Mouse (Mus musculus): ENCODE measurements around the gene Trim41. TPM values are rescaled to one million over a fixed set of nuclear protein-coding genes. Genes with fewer than 3 reads are reported as not detected.

Gene Trim41
- polyA plus RNA-seq, 1 experiment, result 95.5 TPM

DNA sequence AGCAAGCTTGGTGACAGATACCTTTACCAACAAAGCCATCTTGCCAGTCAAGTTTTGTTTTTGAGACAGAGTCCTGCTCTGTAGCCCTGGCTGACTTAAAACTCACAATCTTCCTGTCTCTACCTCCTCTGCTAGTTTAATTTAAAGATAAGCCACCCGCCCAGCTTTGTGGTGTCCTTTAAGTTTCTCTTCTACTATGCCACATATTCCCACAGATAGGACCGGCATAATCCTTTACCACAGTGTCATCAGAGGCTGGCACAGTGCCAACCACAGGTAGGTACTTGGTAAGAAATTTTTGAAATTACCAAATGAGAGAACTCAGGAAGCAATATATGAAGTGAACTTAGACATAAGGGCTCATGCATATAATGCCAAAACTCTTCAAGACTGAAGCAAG, 7.0 kb downstream of the Trim41 start:
- H3K27me3 ChIP-seq (ENCODE audit: control insufficient read depth, insufficient read depth, low read length), result no peaks in the 10 kb centered on the region
- H3K36me3 ChIP-seq (ENCODE audit: control insufficient read depth, insufficient read depth, low read length), result peaks cover 5% of the 10 kb centered on the region
- no peak overlapping the region for H3K4me3 ChIP-seq (ENCODE audit: control insufficient read depth, low read depth, low read length)
- no peaks in the 10 kb centered on the region; the same call in 1 of the 2 replicates for H3K4me1 ChIP-seq (ENCODE audit: control insufficient read depth, insufficient read depth, low read length)
- TF ChIP-seq CTCF (IDR thresholded peaks at IDR 0.05; ENCODE audit: control insufficient read depth, insufficient read depth, insufficient replicate concordance, low read depth, low read length) (no peak), POLR2A (IDR thresholded peaks at IDR 0.05; ENCODE audit: control insufficient read depth, low read depth, low read length) (no peak)
- H3K27ac ChIP-seq (ENCODE audit: control insufficient read depth, insufficient read depth, low read depth, low read length), result no peak overlapping the region

DNA sequence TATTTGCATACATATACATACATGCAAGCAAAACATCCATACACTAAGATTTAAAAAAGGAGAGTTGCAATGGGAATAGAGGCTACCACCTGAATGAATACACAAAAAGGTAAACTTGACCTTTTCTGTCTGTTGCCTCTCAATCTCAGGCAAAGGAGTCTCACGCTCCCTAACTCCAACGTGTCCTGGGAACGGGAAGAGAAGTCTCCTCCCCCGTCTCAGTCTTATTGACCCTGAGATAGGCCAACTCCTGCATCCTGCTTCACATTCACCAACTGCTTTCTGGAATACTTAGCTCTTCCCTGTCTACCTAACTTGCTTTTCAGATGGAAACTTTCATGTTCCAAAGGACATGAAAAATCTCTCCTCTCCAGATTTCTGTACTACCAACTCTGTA, 7.7 kb downstream of the Trim41 start:
- Histone ChIP-seq H3K27me3 (ENCODE audit: control insufficient read depth, insufficient read depth, low read length) (no peaks in the 10 kb centered on the region), H3K4me1 (ENCODE audit: control insufficient read depth, insufficient read depth, low read length) (no peaks in the 10 kb centered on the region; the same call in 1 of the 2 replicates), H3K27ac (ENCODE audit: control insufficient read depth, insufficient read depth, low read depth, low read length) (no peak overlapping the region; the same call in 1 of the 2 replicates), H3K4me3 (ENCODE audit: control insufficient read depth, low read depth, low read length) (no peak overlapping the region), H3K36me3 (ENCODE audit: control insufficient read depth, insufficient read depth, low read length) (peaks cover 5% of the 10 kb centered on the region)
- TF ChIP-seq CTCF (IDR thresholded peaks at IDR 0.05; ENCODE audit: control insufficient read depth, insufficient read depth, insufficient replicate concordance, low read depth, low read length) (no peak), POLR2A (IDR thresholded peaks at IDR 0.05; ENCODE audit: control insufficient read depth, low read depth, low read length) (no peak)

DNA sequence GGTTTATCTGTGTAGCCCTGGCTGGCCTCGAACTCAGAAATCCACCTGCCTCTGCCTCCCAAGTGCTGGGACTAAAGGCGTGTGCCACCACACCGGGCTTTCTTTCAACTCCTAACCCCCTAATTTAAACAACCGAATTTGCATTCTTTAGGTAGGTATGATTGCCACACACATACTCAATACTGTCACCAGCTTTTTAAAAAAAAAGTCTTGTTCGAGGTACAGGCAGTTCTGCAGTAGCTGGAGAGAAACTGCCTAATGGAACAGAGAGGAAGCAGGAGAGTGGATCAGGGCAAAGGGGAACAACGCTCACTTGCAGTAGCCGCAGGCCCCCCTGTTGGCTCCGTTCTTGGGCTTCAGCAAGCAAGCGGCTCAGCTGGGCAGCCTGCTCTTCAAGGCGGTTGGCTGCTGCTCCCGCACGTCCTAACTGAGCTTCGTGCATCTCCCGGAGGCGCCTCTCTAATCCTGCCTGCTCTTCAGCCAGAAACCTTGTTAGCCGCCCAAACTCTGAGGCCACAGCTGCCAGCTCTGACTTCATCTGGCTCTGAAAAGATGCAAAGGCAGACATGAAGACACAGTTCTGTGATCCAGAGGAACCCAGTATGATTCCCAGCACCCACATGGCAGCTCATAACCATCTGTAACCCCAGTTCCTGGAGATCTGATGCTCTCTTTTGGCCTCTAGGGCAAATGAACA, 8.3 kb downstream of the Trim41 start:
- Histone ChIP-seq H3K27me3 (ENCODE audit: control insufficient read depth, insufficient read depth, low read length) (no peaks in the 10 kb centered on the region), H3K4me3 (ENCODE audit: control insufficient read depth, low read depth, low read length) (no peak overlapping the region), H3K27ac (ENCODE audit: control insufficient read depth, insufficient read depth, low read depth, low read length) (no peak overlapping the region)

DNA sequence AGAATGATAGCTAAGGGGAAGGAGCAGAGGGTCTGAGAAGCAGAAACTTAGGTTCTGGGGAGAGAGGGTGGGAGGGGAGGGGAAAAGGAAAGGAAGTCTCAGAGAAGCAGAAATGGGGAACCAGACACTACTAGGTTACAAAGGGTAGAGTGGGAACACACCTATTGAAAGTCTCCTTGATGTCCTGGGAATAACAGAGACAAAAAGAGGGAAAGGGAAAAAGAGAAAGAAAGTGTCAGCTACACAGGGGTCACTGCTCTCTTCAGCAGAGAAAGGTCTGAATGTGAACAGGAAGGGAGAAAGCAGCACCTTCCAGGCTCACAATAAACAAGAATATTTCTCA, 8.9 kb downstream of the Trim41 start:
- H3K4me3 ChIP-seq (ENCODE audit: control insufficient read depth, low read depth, low read length), result no peak overlapping the region
- H3K36me3 ChIP-seq (ENCODE audit: control insufficient read depth, insufficient read depth, low read length), result peaks cover 6% of the 10 kb centered on the region
- H3K27ac ChIP-seq (ENCODE audit: control insufficient read depth, insufficient read depth, low read depth, low read length), result no peak overlapping the region
- no peaks in the 10 kb centered on the region; the same call in 1 of the 2 replicates for H3K4me1 ChIP-seq (ENCODE audit: control insufficient read depth, insufficient read depth, low read length)
- TF ChIP-seq POLR2A (IDR thresholded peaks at IDR 0.05; ENCODE audit: control insufficient read depth, low read depth, low read length), result no peak
- TF ChIP-seq CTCF (IDR thresholded peaks at IDR 0.05; ENCODE audit: control insufficient read depth, insufficient read depth, insufficient replicate concordance, low read depth, low read length), result no peak
- no peaks in the 10 kb centered on the region for H3K27me3 ChIP-seq (ENCODE audit: control insufficient read depth, insufficient read depth, low read length)

More for the DNA sequence above, 8.3 kb downstream of the Trim41 start:
- TF ChIP-seq CTCF (IDR thresholded peaks at IDR 0.05; ENCODE audit: control insufficient read depth, insufficient read depth, insufficient replicate concordance, low read depth, low read length), result no peak
- no peak for TF ChIP-seq POLR2A (IDR thresholded peaks at IDR 0.05; ENCODE audit: control insufficient read depth, low read depth, low read length)
- Histone ChIP-seq H3K36me3 (ENCODE audit: control insufficient read depth, insufficient read depth, low read length) (peaks cover 6% of the 10 kb centered on the region), H3K4me1 (ENCODE audit: control insufficient read depth, insufficient read depth, low read length) (no peaks in the 10 kb centered on the region; the same call in 1 of the 2 replicates)

DNA sequence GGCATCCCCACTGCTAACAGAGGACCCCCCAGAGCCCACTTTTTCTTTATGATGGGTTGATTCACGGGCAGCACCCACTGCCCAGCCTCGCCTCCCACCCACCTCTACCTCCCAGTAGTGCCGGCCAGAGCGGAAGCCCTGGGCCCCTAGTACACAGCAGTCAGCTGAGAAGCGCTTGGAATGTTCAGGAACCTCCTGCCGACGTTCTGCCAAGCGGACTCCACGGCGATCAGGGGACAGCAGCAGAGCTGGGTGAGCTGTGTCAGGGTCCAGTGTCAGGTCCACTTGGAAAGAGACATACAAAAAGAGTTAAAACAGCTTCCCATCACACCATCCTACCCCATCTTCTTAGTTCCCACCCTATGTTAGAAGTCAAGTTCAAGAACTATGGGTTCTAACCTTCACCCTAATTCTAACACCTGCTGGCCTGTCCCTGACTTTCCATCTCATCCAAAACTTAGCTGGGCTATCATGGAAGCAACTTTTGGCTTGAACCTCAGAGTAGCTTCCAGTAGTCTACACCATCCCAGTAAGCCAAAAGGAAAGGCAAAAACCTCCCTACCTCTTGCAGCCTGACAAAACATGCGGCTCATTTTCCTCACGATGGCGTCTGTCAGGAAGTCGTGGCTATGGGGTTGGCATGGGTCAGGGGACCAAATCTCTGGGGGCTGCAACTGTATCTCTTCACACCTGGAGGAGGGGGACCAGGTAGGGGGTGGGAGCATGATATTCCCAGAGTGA, 9.4 kb downstream of the Trim41 start:
- Histone ChIP-seq H3K4me1 (ENCODE audit: control insufficient read depth, insufficient read depth, low read length) (no peaks in the 10 kb centered on the region; the same call in 1 of the 2 replicates), H3K36me3 (ENCODE audit: control insufficient read depth, insufficient read depth, low read length) (peaks cover 6% of the 10 kb centered on the region), H3K27me3 (ENCODE audit: control insufficient read depth, insufficient read depth, low read length) (no peaks in the 10 kb centered on the region), H3K4me3 (ENCODE audit: control insufficient read depth, low read depth, low read length) (no peak overlapping the region), H3K27ac (ENCODE audit: control insufficient read depth, insufficient read depth, low read depth, low read length) (no peak overlapping the region)
- TF ChIP-seq POLR2A (IDR thresholded peaks at IDR 0.05; ENCODE audit: control insufficient read depth, low read depth, low read length), result no peak
- no peak for TF ChIP-seq CTCF (IDR thresholded peaks at IDR 0.05; ENCODE audit: control insufficient read depth, insufficient read depth, insufficient replicate concordance, low read depth, low read length)

DNA sequence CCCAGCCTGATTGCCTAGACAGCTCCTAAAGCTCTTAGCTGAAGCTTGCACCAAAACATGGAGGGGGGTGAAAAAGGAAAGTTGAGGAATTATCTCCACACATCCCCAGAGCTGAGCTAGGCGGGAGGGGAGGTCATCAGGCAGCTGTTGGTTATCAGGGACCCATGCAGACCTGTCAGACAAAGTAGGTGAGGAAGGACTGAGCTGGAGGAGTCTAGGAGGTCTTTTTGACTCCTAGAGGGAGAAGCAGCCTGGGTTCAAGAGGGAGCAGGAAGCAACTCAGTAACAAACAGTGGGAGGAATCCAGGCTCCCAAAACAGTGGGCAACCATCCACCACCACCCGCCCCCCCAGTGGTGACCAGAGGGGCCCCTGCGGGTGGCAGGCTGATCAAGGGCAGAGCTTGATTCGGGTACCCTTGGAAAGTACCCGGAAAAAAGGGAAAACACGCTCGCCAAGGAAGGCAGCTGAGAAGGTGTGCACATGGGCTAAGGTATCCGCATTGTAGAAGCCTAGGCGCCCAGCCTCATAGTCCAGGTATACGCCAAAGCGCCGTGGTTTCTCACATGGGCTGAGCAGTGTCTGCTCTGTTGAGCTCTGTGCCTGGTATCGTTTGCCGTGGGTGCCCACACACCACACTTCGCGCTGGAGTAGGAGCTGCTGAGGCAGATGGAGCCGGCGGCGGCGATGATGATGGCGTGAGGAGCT, 10.1 kb downstream of the Trim41 start:
- Histone ChIP-seq H3K36me3 (ENCODE audit: control insufficient read depth, insufficient read depth, low read length) (peaks cover 6% of the 10 kb centered on the region), H3K27me3 (ENCODE audit: control insufficient read depth, insufficient read depth, low read length) (no peaks in the 10 kb centered on the region), H3K4me3 (ENCODE audit: control insufficient read depth, low read depth, low read length) (no peak overlapping the region), H3K27ac (ENCODE audit: control insufficient read depth, insufficient read depth, low read depth, low read length) (no peak overlapping the region), H3K4me1 (ENCODE audit: control insufficient read depth, insufficient read depth, low read length) (no peaks in the 10 kb centered on the region; the same call in 1 of the 2 replicates)
- TF ChIP-seq CTCF (IDR thresholded peaks at IDR 0.05; ENCODE audit: control insufficient read depth, insufficient read depth, insufficient replicate concordance, low read depth, low read length) (no peak), POLR2A (IDR thresholded peaks at IDR 0.05; ENCODE audit: control insufficient read depth, low read depth, low read length) (no peak; the same call in 1 of the 2 replicates)

DNA sequence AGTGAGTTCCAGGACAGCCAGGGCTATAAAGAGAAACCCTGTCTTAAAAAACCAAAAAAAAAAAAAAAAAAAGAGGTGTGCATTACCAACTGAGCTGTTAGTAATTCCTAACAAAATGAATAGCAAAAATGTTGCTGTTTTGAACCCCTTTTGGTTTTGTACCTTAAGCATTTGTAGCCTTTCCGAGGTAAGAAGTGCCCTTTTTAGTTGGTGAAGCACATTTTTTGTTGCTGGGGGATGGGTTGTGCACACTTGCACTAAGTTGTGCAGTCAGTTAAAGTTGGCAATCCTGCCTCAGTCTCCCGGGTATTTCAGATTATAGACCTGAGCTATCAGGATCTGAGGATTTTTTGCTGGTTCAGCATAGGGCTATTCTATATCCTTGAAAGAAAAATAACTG, 12.2 kb downstream of the Trim41 start:
- Histone ChIP-seq H3K27me3 (ENCODE audit: control insufficient read depth, insufficient read depth, low read length) (no peaks in the 10 kb centered on the region), H3K27ac (ENCODE audit: control insufficient read depth, insufficient read depth, low read depth, low read length) (no peak overlapping the region), H3K36me3 (ENCODE audit: control insufficient read depth, insufficient read depth, low read length) (peaks cover 6% of the 10 kb centered on the region), H3K4me3 (ENCODE audit: control insufficient read depth, low read depth, low read length) (no peak overlapping the region), H3K4me1 (ENCODE audit: control insufficient read depth, insufficient read depth, low read length) (peaks cover 2% of the 10 kb centered on the region)
- TF ChIP-seq CTCF (IDR thresholded peaks at IDR 0.05; ENCODE audit: control insufficient read depth, insufficient read depth, insufficient replicate concordance, low read depth, low read length) (no peak), POLR2A (IDR thresholded peaks at IDR 0.05; ENCODE audit: control insufficient read depth, low read depth, low read length) (no peak)
